Mouse (Mus musculus) MEL (cell line): ENCODE data around the gene Dnm2. TPM values are rescaled to one million over a fixed set of nuclear protein-coding genes. Genes with fewer than 3 reads are reported as not detected.

Experiments
- DNase-seq: peaks from one replicate; pipeline ENCODE4 v3.0.0; 2011; ENCODE audit warnings: low read depth, low spot score
- H3K27ac ChIP-seq: 2 replicates; pipeline ENCODE4 v1.5.1; 2012; ENCODE audit warnings: low read depth, mild to moderate bottlenecking, control low read depth, low read length, moderate library complexity; ENCODE audit not compliant: control insufficient read depth
- H3K27me3 ChIP-seq, 2 experiments: fragments of 150-350 bp in 1 of 2; sonication (generic) in 1 of 2; 2 replicates each; pipeline ENCODE4 v1.6.1; 2012; ENCODE audit warnings: low read length in 2 of 2, mild to moderate bottlenecking in 2 of 2, improper control_type of control experiment in 1 of 2, moderate library complexity in 1 of 2; ENCODE audit not compliant: insufficient read depth in 2 of 2, control insufficient read depth in 1 of 2
- H3K36me3 ChIP-seq, 2 experiments: 2 replicates each; pipeline ENCODE4 v1.6.1; 2012 to 2014; ENCODE audit warnings: low read length in 2 of 2, improper control_type of control experiment in 1 of 2, inconsistent platforms in 1 of 2, mild to moderate bottlenecking in 1 of 2; ENCODE audit not compliant: insufficient read depth in 2 of 2, control insufficient read depth in 1 of 2
- H3K4me1 ChIP-seq, 2 experiments: fragments of 150-350 bp in 1 of 2; sonication (generic) in 1 of 2; 2 replicates each; pipeline ENCODE4 v1.6.1; 2012; ENCODE audit warnings: low read length in 2 of 2, improper control_type of control experiment in 1 of 2, mild to moderate bottlenecking in 1 of 2; ENCODE audit not compliant: insufficient read depth in 2 of 2, control insufficient read depth in 1 of 2
- H3K4me3 ChIP-seq, 2 experiments: fragments of 150-350 bp in 1 of 2; sonication (generic) in 1 of 2; 2 replicates each; pipeline ENCODE4 v1.5.1; 2012; ENCODE audit warnings: low read depth in 2 of 2, low read length in 2 of 2, mild to moderate bottlenecking in 2 of 2, moderate library complexity in 2 of 2, control low read depth in 1 of 2, improper control_type of control experiment in 1 of 2; ENCODE audit not compliant: control insufficient read depth in 1 of 2, insufficient read depth in 1 of 2
- H3K79me2 ChIP-seq: 2 replicates; pipeline ENCODE4 v1.6.1; 2012; ENCODE audit warnings: mild to moderate bottlenecking, low read length, moderate library complexity; ENCODE audit not compliant: control insufficient read depth, poor library complexity, insufficient read depth
- H3K9ac ChIP-seq: 2 replicates; pipeline ENCODE4 v1.6.1; 2012; ENCODE audit warnings: low read depth, mild to moderate bottlenecking, control low read depth, low read length, moderate library complexity; ENCODE audit not compliant: control insufficient read depth, poor library complexity, severe bottlenecking
- H3K9me3 ChIP-seq: fragments of 150-350 bp; sonication (generic); replicated peaks from 2 replicates; pipeline ENCODE4 v1.6.1; 2012; ENCODE audit warnings: mild to moderate bottlenecking, low read length, improper control_type of control experiment, moderate library complexity; ENCODE audit not compliant: insufficient read depth
- BHLHE40 ChIP-seq: IDR thresholded peaks from 2 replicates; pipeline ENCODE4 v1.6.1; 2012; ENCODE audit warnings: low read depth, mild to moderate bottlenecking, inconsistent platforms, low read length, improper control_type of control experiment, borderline replicate concordance
- CHD1 ChIP-seq: IDR thresholded peaks from 2 replicates; pipeline ENCODE4 v1.6.1; 2012; ENCODE audit warnings: low read depth, mild to moderate bottlenecking, inconsistent platforms, low read length, improper control_type of control experiment
- CHD2 ChIP-seq: IDR thresholded peaks from 2 replicates; pipeline ENCODE4 v1.6.1; 2011; ENCODE audit warnings: low read length, improper control_type of control experiment
- CTCF ChIP-seq, 3 experiments: IDR thresholded peaks in 2 of 3; conservative IDR thresholded peaks in 1 of 3; 2 replicates each; pipeline ENCODE4 v1.5.1; 2011 to 2012; ENCODE audit warnings: low read length in 3 of 3, low read depth in 2 of 3, mild to moderate bottlenecking in 2 of 3, improper control_type of control experiment in 1 of 3, inconsistent platforms in 1 of 3, mixed read lengths in 1 of 3, moderate library complexity in 1 of 3; ENCODE audit not compliant: control insufficient read depth in 1 of 3, insufficient read depth in 1 of 3, poor library complexity in 1 of 3, severe bottlenecking in 1 of 3
- E2F4 ChIP-seq: IDR thresholded peaks from 2 replicates; pipeline ENCODE4 v1.6.1; 2011; ENCODE audit warnings: low read depth, low read length, improper control_type of control experiment, borderline replicate concordance
- ELF1 ChIP-seq: IDR thresholded peaks from 2 replicates; pipeline ENCODE4 v1.6.1; 2014; ENCODE audit warnings: low read depth, mild to moderate bottlenecking, inconsistent platforms, low read length, improper control_type of control experiment, moderate library complexity
- EP300 ChIP-seq, 2 experiments: IDR thresholded peaks; 2 replicates each; pipeline ENCODE4 v1.6.1; 2011; ENCODE audit warnings: improper control_type of control experiment in 2 of 2, low read length in 2 of 2, low read depth in 1 of 2, mild to moderate bottlenecking in 1 of 2
- ETS1 ChIP-seq: IDR thresholded peaks from 2 replicates; pipeline ENCODE4 v1.6.1; 2012; ENCODE audit warnings: low read depth, mild to moderate bottlenecking, inconsistent platforms, low read length, improper control_type of control experiment, moderate library complexity
- GABPA ChIP-seq: IDR thresholded peaks from 2 replicates; pipeline ENCODE4 v1.6.1; 2012; ENCODE audit warnings: low read depth, mild to moderate bottlenecking, inconsistent platforms, low read length, improper control_type of control experiment, moderate library complexity
- GATA1 ChIP-seq: IDR thresholded peaks from 2 replicates; pipeline ENCODE4 v1.6.1; 2011; ENCODE audit warnings: low read depth, low read length, improper control_type of control experiment
- HCFC1 ChIP-seq: IDR thresholded peaks from 2 replicates; pipeline ENCODE4 v1.6.1; 2012; ENCODE audit warnings: low read depth, mild to moderate bottlenecking, inconsistent platforms, low read length, improper control_type of control experiment, moderate library complexity
- JUND ChIP-seq: IDR thresholded peaks from 2 replicates; pipeline ENCODE4 v1.6.1; 2011; ENCODE audit warnings: low read depth, mild to moderate bottlenecking, improper control_type of control experiment, low read length
- KAT2A ChIP-seq: conservative IDR thresholded peaks from 2 replicates; pipeline ENCODE4 v1.6.1; 2012; ENCODE audit warnings: low read depth, low read length, improper control_type of control experiment, inconsistent platforms
- MAFK ChIP-seq: IDR thresholded peaks from 2 replicates; pipeline ENCODE4 v1.6.1; 2011; ENCODE audit warnings: low read depth, mild to moderate bottlenecking, low read length, improper control_type of control experiment, borderline replicate concordance
- MAX ChIP-seq: IDR thresholded peaks from 2 replicates; pipeline ENCODE4 v1.6.1; 2011; ENCODE audit warnings: low read length, improper control_type of control experiment
- MAZ ChIP-seq: IDR thresholded peaks from 2 replicates; pipeline ENCODE4 v1.6.1; 2012; ENCODE audit warnings: low read depth, mild to moderate bottlenecking, inconsistent platforms, low read length, improper control_type of control experiment
- MEF2A ChIP-seq: IDR thresholded peaks from 2 replicates; pipeline ENCODE4 v1.6.1; 2014; ENCODE audit warnings: low read depth, mild to moderate bottlenecking, inconsistent platforms, low read length, improper control_type of control experiment; ENCODE audit not compliant: poor library complexity, insufficient replicate concordance, severe bottlenecking; ENCODE audit errors: extremely low read depth
- MXI1 ChIP-seq: IDR thresholded peaks from 2 replicates; pipeline ENCODE4 v1.6.1; 2011; ENCODE audit warnings: mild to moderate bottlenecking, low read depth, low read length, improper control_type of control experiment
- MYB ChIP-seq: IDR thresholded peaks from 2 replicates; pipeline ENCODE4 v1.6.1; 2011; ENCODE audit warnings: mild to moderate bottlenecking, low read depth, low read length, improper control_type of control experiment
- MYC ChIP-seq: IDR thresholded peaks from 2 replicates; pipeline ENCODE4 v1.6.1; 2011; ENCODE audit warnings: low read depth, mild to moderate bottlenecking, low read length, improper control_type of control experiment, moderate library complexity
- NELFE ChIP-seq: IDR thresholded peaks from 2 replicates; pipeline ENCODE4 v1.6.1; 2011; ENCODE audit warnings: low read depth, low read length, improper control_type of control experiment
- NRF1 ChIP-seq: IDR thresholded peaks from 2 replicates; pipeline ENCODE4 v1.6.1; 2014; ENCODE audit warnings: low read depth, mild to moderate bottlenecking, inconsistent platforms, low read length, improper control_type of control experiment, moderate library complexity; ENCODE audit not compliant: poor library complexity, insufficient read depth, severe bottlenecking
- POLR2A ChIP-seq, 2 experiments: IDR thresholded peaks; 2 replicates each; pipeline ENCODE4 v1.6.1; 2011 to 2012; ENCODE audit warnings: low read length in 2 of 2, mild to moderate bottlenecking in 2 of 2, control low read depth in 1 of 2, improper control_type of control experiment in 1 of 2, low read depth in 1 of 2, moderate library complexity in 1 of 2; ENCODE audit not compliant: control insufficient read depth in 1 of 2, insufficient read depth in 1 of 2, poor library complexity in 1 of 2
- POLR2AphosphoS2 ChIP-seq: IDR thresholded peaks from 2 replicates; pipeline ENCODE4 v1.6.1; 2011; ENCODE audit warnings: low read length, improper control_type of control experiment
- POLR2AphosphoS5 ChIP-seq: IDR thresholded peaks from 2 replicates; pipeline ENCODE4 v1.6.1; 2012; ENCODE audit warnings: low read depth, borderline replicate concordance, mild to moderate bottlenecking, inconsistent platforms, low read length, moderate library complexity, mixed read lengths
- RAD21 ChIP-seq: IDR thresholded peaks from 2 replicates; pipeline ENCODE4 v1.6.1; 2011; ENCODE audit warnings: mild to moderate bottlenecking, low read depth, low read length, improper control_type of control experiment
- RCOR1 ChIP-seq: IDR thresholded peaks from 2 replicates; pipeline ENCODE4 v1.6.1; 2012; ENCODE audit warnings: low read depth, mild to moderate bottlenecking, inconsistent platforms, low read length, improper control_type of control experiment
- SIN3A ChIP-seq: IDR thresholded peaks from 2 replicates; pipeline ENCODE4 v1.6.1; 2012; ENCODE audit warnings: low read length, improper control_type of control experiment, inconsistent platforms
- SMC3 ChIP-seq: IDR thresholded peaks from 2 replicates; pipeline ENCODE4 v1.6.1; 2011; ENCODE audit warnings: low read depth, low read length, improper control_type of control experiment
- TAL1 ChIP-seq: IDR thresholded peaks from 2 replicates; pipeline ENCODE4 v1.6.1; 2012; ENCODE audit warnings: mild to moderate bottlenecking, inconsistent platforms, low read length, moderate library complexity, mixed read lengths
- TBP ChIP-seq: IDR thresholded peaks from 2 replicates; pipeline ENCODE4 v1.8.0; 2011; ENCODE audit warnings: low read depth, low read length, improper control_type of control experiment
- UBTF ChIP-seq: IDR thresholded peaks from 2 replicates; pipeline ENCODE4 v1.6.1; 2012; ENCODE audit warnings: low read depth, mild to moderate bottlenecking, inconsistent platforms, low read length, improper control_type of control experiment, moderate library complexity, borderline replicate concordance; ENCODE audit not compliant: insufficient read depth
- USF1 ChIP-seq: IDR thresholded peaks from 2 replicates; pipeline ENCODE4 v1.6.1; 2014; ENCODE audit warnings: low read depth, mild to moderate bottlenecking, inconsistent platforms, low read length, improper control_type of control experiment, moderate library complexity
- USF2 ChIP-seq, 2 experiments: IDR thresholded peaks; 2 replicates each; pipeline ENCODE4 v1.6.1; 2011 to 2012; ENCODE audit warnings: improper control_type of control experiment in 2 of 2, low read length in 2 of 2, borderline replicate concordance in 1 of 2, inconsistent platforms in 1 of 2, low read depth in 1 of 2, mild to moderate bottlenecking in 1 of 2; ENCODE audit not compliant: insufficient read depth in 1 of 2
- ZC3H11A ChIP-seq: IDR thresholded peaks from 2 replicates; pipeline ENCODE4 v1.6.1; 2012; ENCODE audit warnings: low read depth, mild to moderate bottlenecking, inconsistent platforms, low read length, improper control_type of control experiment
- ZMIZ1 ChIP-seq: IDR thresholded peaks from 2 replicates; pipeline ENCODE4 v1.6.1; 2012; ENCODE audit warnings: low read depth, mild to moderate bottlenecking, inconsistent platforms, low read length, improper control_type of control experiment, moderate library complexity
- ZNF384 ChIP-seq: IDR thresholded peaks from 2 replicates; pipeline ENCODE4 v1.6.1; 2012; ENCODE audit warnings: low read depth, mild to moderate bottlenecking, inconsistent platforms, low read length, improper control_type of control experiment
- polyA plus RNA-seq, 2 experiments: library from polyadenylated mRNA; stranded (reverse) in 1 of 2; unstranded in 1 of 2; fragments of >175 nt in 1 of 2; fragments of >200 nt in 1 of 2; gene quantifications; 2 replicates each; pipeline versions ENCODE4 v1.2.1 to v1.2.4; 2012; ENCODE audit warnings: low replicate concordance in 2 of 2, low read depth in 1 of 2; ENCODE audit not compliant: insufficient read length in 2 of 2, insufficient read depth in 1 of 2, missing spikeins in 1 of 2
- total RNA-seq: library from RNA; depleted of rRNA; stranded (reverse); fragments of 300-350 nt; gene quantifications from 2 replicates; pipeline ENCODE4 v1.2.3, GENCODE M21; 2012

The Dnm2 gene
- total and polyA plus RNA-seq, 3 experiments = 117 to 832 (median 237) TPM

- Histone ChIP-seq H3K36me3 (peaks cover 0 to 30% of the 10 kb centered on the region in 2 experiments; a peak in 2 of 4 replicates), H3K27ac (peak overlapping the region; percentile 82), H3K4me3 (peak overlapping the region; percentile 10 to 14), H3K9me3 (no peaks in the 10 kb centered on the region), H3K4me1 (peaks cover 12 to 39% of the 10 kb centered on the region in 2 experiments), H3K79me2 (no peaks in the 10 kb centered on the region; the same call in 1 of the 2 replicates), H3K9ac (peak overlapping the region; percentile 47), H3K27me3 (no peaks in the 10 kb centered on the region)
- peak; percentile 94 for DNase-seq
- TF ChIP-seq POLR2AphosphoS5 (no peak), SMC3 (peak; percentile 54), CTCF (IDR thresholded peaks at IDR 0.05 in 2 of 3, conservative IDR thresholded peaks at IDR 0.05 in 1 of 3; ENCODE audit: control insufficient read depth in 1 of 3, insufficient read depth in 1 of 3, low read depth in 2 of 3, low read length in 3 of 3, poor library complexity in 1 of 3, severe bottlenecking in 1 of 3) (peak; percentile 14 to 62 (median 35)), ZMIZ1 (0 out of 2 replicates have a peak, but pooled peaks have one; percentile 15), KAT2A (no peak), POLR2AphosphoS2 (peak; percentile 53; the same call in 1 of the 2 replicates), MXI1 (peak; percentile 94), POLR2A (IDR thresholded peaks at IDR 0.05; ENCODE audit: control insufficient read depth in 1 of 2, insufficient read depth in 1 of 2, low read depth in 1 of 2, low read length in 2 of 2, poor library complexity in 1 of 2) (peak in 1 of 2 experiments; percentile 65; a peak in 2 of 4 replicates), ETS1 (peak; percentile 90), BHLHE40 (peak; percentile 69), USF1 (no peak), RCOR1 (peak; percentile 83), MAX (peak; percentile 82), MYB (peak; percentile 54; the same call in 1 of the 2 replicates), GATA1 (peak; percentile 93), E2F4 (no peak), CHD1 (no peak; the same call in none of the 2 replicates), MYC (peak; percentile 95), HCFC1 (peak; percentile 69), NRF1 (no peak), CHD2 (peak; percentile 85), MAFK (0 out of 2 replicates have a peak, but pooled peaks have one; percentile 11), USF2 (IDR thresholded peaks at IDR 0.05; ENCODE audit: borderline replicate concordance in 1 of 2, insufficient read depth in 1 of 2, low read depth in 1 of 2, low read length in 2 of 2) (no peak), ZC3H11A (peak; percentile 29; the same call in 1 of the 2 replicates), TBP (no peak), NELFE (no peak; the same call in 1 of the 2 replicates), GABPA (no peak), ZNF384 (no peak), MAZ (peak; percentile 24), ELF1 (peak; percentile 37; the same call in 1 of the 2 replicates), SIN3A (peak; percentile 95), UBTF (0 out of 2 replicates have a peak, but pooled peaks have one; percentile 27), RAD21 (peak; percentile 55), TAL1 (peak; percentile 86), MEF2A (0 out of 2 replicates have a peak, but pooled peaks have one; percentile 26), EP300 (IDR thresholded peaks at IDR 0.05; ENCODE audit: low read depth in 1 of 2, low read length in 2 of 2) (peak; percentile 95 to 96), JUND (peak; percentile 70)
Measured at GRCm38 (mm10) chr9:21527917-21528324, 103.2 kb downstream of the Dnm2 start.
